Mouse (Mus musculus): ENCODE results near the gene Abcb4. TPM values are rescaled to one million over a fixed set of nuclear protein-coding genes. Genes with fewer than 3 reads are reported as not detected.
"Not testable (repeated sequence)": the region's sequence is repeated elsewhere in the genome, so short reads cannot be mapped to it uniquely, and the experiment has no call there.

Gene Abcb4
- total RNA-seq (2022) = 100 to 1,000 TPM in 1 of 4 experiments, 10 to 100 TPM in 3; 87.8 to 101 (median 94.9) TPM

GRCm38 (mm10) chr5:8893300-8894103, at the start of gene Abcb4:
Gene Abcb4, plus strand, starts transcription at chr5:8893717.
- peak; percentile 43 to 59 for DNase-seq (ENCODE audit: low spot score in 2 of 2)

- DNase-seq (ENCODE audit: low spot score in 2 of 2) = not testable (repeated sequence)
Observed at GRCm38 (mm10) chr5:8848607-8849575, 44.6 kb upstream of the Abcb4 start.

GRCm38 (mm10) chr5:8850851-8851250, 42.7 kb upstream of the Abcb4 start:
- DNase-seq (ENCODE audit: low spot score in 2 of 2) = no peak

- DNase-seq (ENCODE audit: low spot score in 2 of 2) = no peak
Observed at GRCm38 (mm10) chr5:8857201-8857600, 36.3 kb upstream of the Abcb4 start.

GRCm38 (mm10) chr5:8861811-8862210, 31.7 kb upstream of the Abcb4 start:
- no peak for DNase-seq (ENCODE audit: low spot score in 2 of 2)

GRCm38 (mm10) chr5:8863580-8864337, 29.8 kb upstream of the Abcb4 start:
- DNase-seq (ENCODE audit: low spot score in 2 of 2) = no peak

GRCm38 (mm10) chr5:8865630-8866029, 27.9 kb upstream of the Abcb4 start:
- not testable (repeated sequence) for DNase-seq (ENCODE audit: low spot score in 2 of 2)

GRCm38 (mm10) chr5:8866366-8866765, 27.2 kb upstream of the Abcb4 start:
- no peak for DNase-seq (ENCODE audit: low spot score in 2 of 2)

GRCm38 (mm10) chr5:8868019-8868418, 25.5 kb upstream of the Abcb4 start:
- DNase-seq (ENCODE audit: low spot score in 2 of 2) = peak in 1 of 2 experiments; percentile 5

GRCm38 (mm10) chr5:8872979-8873915, 20.3 kb upstream of the Abcb4 start:
- no peak for DNase-seq (ENCODE audit: low spot score in 2 of 2)

- no peak for DNase-seq (ENCODE audit: low spot score in 2 of 2)
Observed at GRCm38 (mm10) chr5:8877086-8877485, 16.4 kb upstream of the Abcb4 start.

GRCm38 (mm10) chr5:8877800-8878199, 15.7 kb upstream of the Abcb4 start:
- DNase-seq (ENCODE audit: low spot score in 2 of 2) = no peak

GRCm38 (mm10) chr5:8885837-8886236, 7.7 kb upstream of the Abcb4 start:
- DNase-seq (ENCODE audit: low spot score in 2 of 2) = no peak

GRCm38 (mm10) chr5:8894104-8894425, 548 bp downstream of the Abcb4 start:
- DNase-seq (ENCODE audit: low spot score in 2 of 2) = no peak

GRCm38 (mm10) chr5:8894641-8895490, 1.3 kb downstream of the Abcb4 start:
- DNase-seq (ENCODE audit: low spot score in 2 of 2) = peak in 1 of 2 experiments; percentile 8

GRCm38 (mm10) chr5:8896198-8896597, 2.7 kb downstream of the Abcb4 start:
- no peak for DNase-seq (ENCODE audit: low spot score in 2 of 2)

GRCm38 (mm10) chr5:8898246-8898645, 4.7 kb downstream of the Abcb4 start:
- no peak for DNase-seq (ENCODE audit: low spot score in 2 of 2)

GRCm38 (mm10) chr5:8901001-8901400, 7.5 kb downstream of the Abcb4 start:
- DNase-seq (ENCODE audit: low spot score in 2 of 2) = no peak

GRCm38 (mm10) chr5:8902141-8902817, 8.8 kb downstream of the Abcb4 start:
- DNase-seq (ENCODE audit: low spot score in 2 of 2) = no peak
